Mouse (Mus musculus): ENCODE data around the gene Klrb1b. TPM values are rescaled to one million over a fixed set of nuclear protein-coding genes. Genes with fewer than 3 reads are reported as not detected.

The Klrb1b gene
- total RNA-seq, 2 experiments from 2014 or later = 0.79 TPM; not detected in 1

Other genes with a start within 250 kb of the Klrb1b start
- 1 to 10 TPM in 1 of 2 experiments, not detected in 1; 1.1 TPM for gene A2ml1, start 244.7 kb downstream of the Klrb1b start, total RNA-seq (2021)
- gene Klrb1a, start 202.8 kb downstream of the Klrb1b start, total RNA-seq (2021) = not detected
- 1 to 10 TPM; 2.3 to 3.9 TPM for gene Clec2h, start 163.9 kb downstream of the Klrb1b start, total RNA-seq (2021)
- not detected for gene Klrb1, start 103.3 kb downstream of the Klrb1b start, total RNA-seq (2021)
- under 1 TPM; 0.11 to 0.25 TPM for gene Klrb1c, start 37.1 kb downstream of the Klrb1b start, total RNA-seq (2021)
- gene Gm44511, start within 50 bp of the Klrb1b start, total RNA-seq (2021) = not detected
- gene Clec2i, start 61.3 kb upstream of the Klrb1b start, total RNA-seq (2021) = under 1 TPM in 1 of 2 experiments, not detected in 1; 0.23 TPM
- gene BC035044, start 64.8 kb upstream of the Klrb1b start, total RNA-seq (2021) = 1 to 10 TPM in 1 of 2 experiments, under 1 TPM in 1; 0.67 to 1.7 TPM
- gene Clec2g, start 108.0 kb upstream of the Klrb1b start, total RNA-seq (2021) = 1 to 10 TPM; 1.7 to 2.7 TPM
- gene Klrb1f, start 219.6 kb upstream of the Klrb1b start, total RNA-seq (2021) = not detected

Measured in adrenal gland, postnatal 4 days (tissue).